Mouse (Mus musculus): ENCODE measurements around the gene Gm14443. TPM values are rescaled to one million over a fixed set of nuclear protein-coding genes. Genes with fewer than 3 reads are reported as not detected.

Gm14443 gene
- 0.52 TPM for total RNA-seq (2023)

GRCm38 (mm10) chr2:175175401-175176180 lies at the start of gene Gm14443:
Gene Gm14443 (minus strand): TSS chr2:175175871.

DNA sequence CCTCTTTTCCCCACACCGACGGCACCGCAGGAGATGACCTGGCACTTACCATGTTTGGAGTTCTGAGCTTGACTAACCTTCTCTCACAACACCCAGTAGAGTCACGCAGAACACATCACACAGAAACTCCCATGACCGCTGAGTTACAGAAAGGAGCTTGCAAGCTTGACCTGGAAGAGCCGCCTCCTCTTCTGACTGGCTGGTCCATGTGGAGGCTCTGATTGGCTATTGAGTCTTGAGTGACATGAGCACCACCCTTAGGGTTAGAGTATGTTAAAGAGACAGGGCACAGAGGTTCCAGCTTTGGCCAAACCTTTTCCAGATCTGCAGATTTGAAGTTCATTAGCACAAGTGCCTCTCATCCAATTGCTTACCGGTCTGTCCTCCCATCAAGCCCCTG lies 31.1 kb upstream of the Gm14443 start, which contains the start of gene Gm14391:
Gene Gm14391, minus strand, starts transcription at position 186 of the 400 bp plus-strand sequence.

GRCm38 (mm10) chr2:175141993-175142295 lies 33.7 kb downstream of the Gm14443 start, which contains the start of gene Gm14399:
Gene Gm14399 (minus strand): TSS chr2:175142012.

Other genes starting within 250 kb of the Gm14443 start
- gene Gm14444, start 165.6 kb downstream of the Gm14443 start, total RNA-seq (2023): not detected
- gene Gm14393, start 108.1 kb downstream of the Gm14443 start, total RNA-seq (2023): not detected
- gene Gm14399, start 33.9 kb downstream of the Gm14443 start, total RNA-seq (2023): 1.0 TPM
- 11.6 TPM for gene Gm14391, start 31.0 kb upstream of the Gm14443 start, total RNA-seq (2023)
- gene Gm14440, start 99.3 kb upstream of the Gm14443 start, total RNA-seq (2023): 2.8 TPM
- 7.8 TPM for gene Gm4631, start 162.3 kb upstream of the Gm14443 start, total RNA-seq (2023)
- gene Zfp968, start 196.6 kb upstream of the Gm14443 start, total RNA-seq (2023): 1.0 TPM